Mouse (Mus musculus) urinary bladder, postnatal 4 days (tissue): Measurements from ENCODE around the gene Ppfia4.

Experiments
- DNase-seq, 2 experiments: peaks; one replicate each; pipeline ENCODE4 v3.0.0; 2021 to 2022; ENCODE audit warnings: low spot score in 2 of 2

Gene Ppfia4

GRCm38 (mm10) chr1:134339162-134339561, 6.4 kb upstream of the Ppfia4 start:
- DNase-seq, result no peak

GRCm38 (mm10) chr1:134336958-134337710, 4.4 kb upstream of the Ppfia4 start:
- DNase-seq, result peak in 1 of 2 experiments; percentile 57

- peak in 1 of 2 experiments; percentile 61 for DNase-seq
Measured at GRCm38 (mm10) chr1:134335924-134336810, 3.4 kb upstream of the Ppfia4 start.

GRCm38 (mm10) chr1:134335211-134335923, 2.6 kb upstream of the Ppfia4 start:
- peak; percentile 15 to 53 for DNase-seq

- DNase-seq, result peak in 1 of 2 experiments; percentile 54
Measured at GRCm38 (mm10) chr1:134334111-134334827, 1.5 kb upstream of the Ppfia4 start.

- DNase-seq, result peak in 1 of 2 experiments; percentile 47
Measured at GRCm38 (mm10) chr1:134333371-134334110, 813 bp upstream of the Ppfia4 start.

- DNase-seq, result peak; percentile 55 to 85
Measured at GRCm38 (mm10) chr1:134331879-134332635, 671 bp downstream of the Ppfia4 start.

GRCm38 (mm10) chr1:134326841-134327346, 5.8 kb downstream of the Ppfia4 start:
- DNase-seq, result no peak

GRCm38 (mm10) chr1:134322591-134322990, 10.1 kb downstream of the Ppfia4 start:
- DNase-seq, result no peak

- DNase-seq, result no peak
Measured at GRCm38 (mm10) chr1:134320691-134321301, 11.9 kb downstream of the Ppfia4 start.

- DNase-seq, result no peak
Measured at GRCm38 (mm10) chr1:134318261-134318660, 14.5 kb downstream of the Ppfia4 start.

GRCm38 (mm10) chr1:134316361-134316760, 16.4 kb downstream of the Ppfia4 start:
- no peak for DNase-seq

- no peak for DNase-seq
Measured at GRCm38 (mm10) chr1:134315181-134315580, 17.5 kb downstream of the Ppfia4 start.

GRCm38 (mm10) chr1:134311760-134312159, 21.0 kb downstream of the Ppfia4 start:
- no peak for DNase-seq

GRCm38 (mm10) chr1:134310729-134311128, 22.0 kb downstream of the Ppfia4 start:
- DNase-seq, result no peak

GRCm38 (mm10) chr1:134310291-134310690, 22.4 kb downstream of the Ppfia4 start:
- no peak for DNase-seq

GRCm38 (mm10) chr1:134307409-134307808, 25.3 kb downstream of the Ppfia4 start:
- DNase-seq, result no peak

- no peak for DNase-seq
Measured at GRCm38 (mm10) chr1:134304940-134305339, 27.8 kb downstream of the Ppfia4 start.

GRCm38 (mm10) chr1:134302568-134303238, 30.0 kb downstream of the Ppfia4 start:
- DNase-seq, result no peak
